Mouse (Mus musculus) myocyte (in vitro differentiated cells): ENCODE measurements at regions not wholly inside any gene's neighbourhood (a gene's known extent, or its start where the extent isn't known, plus 50 kb on each side); places are given as distances from the start of the nearest gene placed in this dataset.

Source experiments
- H3K27me3 ChIP-seq: one replicate; pipeline ENCODE4 v1.6.1; 2011; ENCODE audit not compliant: control insufficient read depth, insufficient read depth, insufficient read length
- H3K36me3 ChIP-seq: one replicate; pipeline ENCODE4 v1.6.1; 2011; ENCODE audit not compliant: control insufficient read depth, insufficient read depth
- H3K4me2 ChIP-seq: one replicate; pipeline ENCODE4 v1.6.1; 2011; ENCODE audit warnings: low read depth, control low read depth
- H3K4me3 ChIP-seq: one replicate; pipeline ENCODE4 v1.5.1; 2011; ENCODE audit warnings: mild to moderate bottlenecking, control low read depth, moderate library complexity
- H3K79me2 ChIP-seq: one replicate; pipeline ENCODE4 v1.6.1; 2011; ENCODE audit not compliant: control insufficient read depth, insufficient read depth
- H3ac ChIP-seq: one replicate; pipeline ENCODE4 v1.6.1; 2011; ENCODE audit not compliant: control insufficient read depth, insufficient read length
- CEBPB ChIP-seq: IDR thresholded peaks from 2 replicates; pipeline ENCODE4 v1.6.1; 2011; ENCODE audit warnings: mild to moderate bottlenecking, moderate library complexity; ENCODE audit not compliant: poor library complexity, insufficient read depth, severe bottlenecking
- E2F4 ChIP-seq: IDR thresholded peaks from one replicate; pipeline ENCODE4 v1.6.1; 2011; ENCODE audit warnings: mild to moderate bottlenecking, control low read depth, moderate library complexity; ENCODE audit not compliant: insufficient read depth
- MAX ChIP-seq: IDR thresholded peaks from one replicate; pipeline ENCODE4 v1.6.1; 2011; ENCODE audit warnings: low read depth, mild to moderate bottlenecking, control low read depth
- MYOD1 ChIP-seq, 3 experiments: IDR thresholded peaks; one replicate each; pipeline ENCODE4 v1.6.1; 2011; ENCODE audit warnings: control low read depth in 2 of 3, low read depth in 2 of 3, mild to moderate bottlenecking in 2 of 3, moderate library complexity in 1 of 3; ENCODE audit not compliant: insufficient read length in 2 of 3, control insufficient read depth in 1 of 3
- MYOG ChIP-seq, 3 experiments: IDR thresholded peaks; one replicate each; pipeline ENCODE4 v1.6.1; 2011; ENCODE audit warnings: control low read depth in 2 of 3, low read depth in 2 of 3, mild to moderate bottlenecking in 2 of 3; ENCODE audit not compliant: insufficient read length in 2 of 3, control insufficient read depth in 1 of 3, insufficient read depth in 1 of 3
- POLR2A ChIP-seq: IDR thresholded peaks from one replicate; pipeline ENCODE4 v1.6.1; 2011; ENCODE audit warnings: low read depth, mild to moderate bottlenecking, control low read depth, moderate library complexity; ENCODE audit not compliant: insufficient read length
- POLR2AphosphoS2 ChIP-seq: IDR thresholded peaks from one replicate; pipeline ENCODE4 v1.6.1; 2011; ENCODE audit warnings: low read depth, control low read depth; ENCODE audit not compliant: insufficient read length
- REST ChIP-seq: IDR thresholded peaks from one replicate; pipeline ENCODE4 v1.6.1; 2011; ENCODE audit warnings: mild to moderate bottlenecking, control low read depth, moderate library complexity; ENCODE audit not compliant: insufficient read depth, insufficient read length
- SRF ChIP-seq: IDR thresholded peaks from one replicate; pipeline ENCODE4 v1.6.1; 2011; ENCODE audit warnings: low read depth; ENCODE audit not compliant: control insufficient read depth, insufficient read length
- TCF12 ChIP-seq: IDR thresholded peaks from one replicate; pipeline ENCODE4 v1.6.1; 2011; ENCODE audit warnings: mild to moderate bottlenecking, control low read depth; ENCODE audit not compliant: poor library complexity, insufficient read depth, severe bottlenecking
- TCF3 ChIP-seq: IDR thresholded peaks from one replicate; pipeline ENCODE4 v1.6.1; 2011; ENCODE audit warnings: low read depth, control low read depth; ENCODE audit not compliant: insufficient read length
- USF1 ChIP-seq: IDR thresholded peaks from one replicate; pipeline ENCODE4 v1.6.1; 2011; ENCODE audit warnings: low read depth, mild to moderate bottlenecking, control low read depth, moderate library complexity

DNA sequence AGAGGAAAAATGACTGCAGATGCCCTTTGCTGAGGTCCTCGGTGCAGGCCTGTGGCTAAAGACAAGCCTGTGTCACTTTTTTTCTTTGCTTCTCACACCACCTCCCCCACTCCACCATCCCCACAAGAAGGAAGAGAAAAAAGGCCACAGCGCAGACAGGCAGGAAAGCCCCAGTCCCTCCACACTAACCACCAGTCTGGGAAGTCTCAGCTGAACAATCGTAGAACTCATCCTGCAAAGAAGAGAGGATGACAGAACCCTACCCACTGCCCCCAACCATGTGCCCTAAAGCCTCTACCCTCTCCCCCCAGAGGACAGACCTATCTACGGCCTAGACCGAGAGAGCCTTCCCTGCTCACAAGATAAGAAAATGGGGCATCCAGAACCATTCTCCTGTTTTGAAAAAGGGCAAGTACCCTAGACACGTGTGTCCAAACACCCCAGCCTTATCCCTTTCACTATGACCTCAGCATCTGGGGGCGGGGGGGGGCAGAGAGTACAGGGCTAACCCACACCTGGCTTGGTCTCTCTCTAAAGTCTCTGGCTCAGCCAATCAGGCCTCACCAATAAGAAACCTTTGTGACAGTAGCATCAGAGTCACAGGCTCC, 214.8 kb downstream of the Ly86 start:
- H3K4me2 ChIP-seq = peak overlapping the region; percentile 45
- H3K79me2 ChIP-seq = no peaks in the 10 kb centered on the region
- TF ChIP-seq SRF (no peak), TCF12 (no peak), TCF3 (no peak), MAX (no peak), MYOD1 (IDR thresholded peaks at IDR 0.05; ENCODE audit: control insufficient read depth in 1 of 3, insufficient read length in 2 of 3, low read depth in 2 of 3) (no peak), USF1 (no peak), CEBPB (no peak), REST (no peak), POLR2AphosphoS2 (no peak), MYOG (IDR thresholded peaks at IDR 0.05; ENCODE audit: control insufficient read depth in 1 of 3, insufficient read depth in 1 of 3, insufficient read length in 2 of 3, low read depth in 2 of 3) (no peak), POLR2A (no peak), E2F4 (no peak)
- H3K27me3 ChIP-seq = no peaks in the 10 kb centered on the region
- no peaks in the 10 kb centered on the region for H3K36me3 ChIP-seq
- no peak overlapping the region for H3K4me3 ChIP-seq
- H3ac ChIP-seq = no peak overlapping the region

DNA sequence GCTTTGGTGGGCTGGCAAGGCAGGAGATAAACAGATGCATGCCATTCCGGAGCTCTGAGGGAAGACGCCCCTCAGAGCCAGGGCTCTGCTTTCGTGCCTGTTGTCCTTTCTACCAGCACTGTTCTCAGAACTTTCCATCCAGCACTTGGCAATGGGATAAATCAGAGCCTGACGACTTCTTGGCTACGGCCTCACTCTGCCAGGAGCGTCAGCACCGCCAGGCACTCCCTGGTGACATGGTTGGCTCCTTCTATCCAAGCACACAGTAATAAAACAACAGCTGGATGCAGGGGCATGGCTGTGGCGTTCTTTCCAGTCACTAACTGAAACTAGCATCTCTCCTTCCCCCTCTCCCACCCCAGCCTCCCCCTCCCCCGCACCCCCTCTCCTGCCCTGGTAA, 215.4 kb downstream of the Ly86 start:
- H3K79me2 ChIP-seq = no peaks in the 10 kb centered on the region
- no peaks in the 10 kb centered on the region for H3K36me3 ChIP-seq
- peak in 2 of 3 experiments; percentile 2 to 37 for TF ChIP-seq MYOD1 (IDR thresholded peaks at IDR 0.05; ENCODE audit: control insufficient read depth in 1 of 3, insufficient read length in 2 of 3, low read depth in 2 of 3)
- TF ChIP-seq TCF3 = no peak
- no peak for TF ChIP-seq CEBPB
- no peak for TF ChIP-seq POLR2AphosphoS2
- peak in 1 of 3 experiments; percentile 55 for TF ChIP-seq MYOG (IDR thresholded peaks at IDR 0.05; ENCODE audit: control insufficient read depth in 1 of 3, insufficient read depth in 1 of 3, insufficient read length in 2 of 3, low read depth in 2 of 3)
- H3K4me3 ChIP-seq = no peak overlapping the region
- H3ac ChIP-seq = no peak overlapping the region
- peak overlapping the region; percentile 45 for H3K4me2 ChIP-seq
- no peaks in the 10 kb centered on the region for H3K27me3 ChIP-seq

DNA sequence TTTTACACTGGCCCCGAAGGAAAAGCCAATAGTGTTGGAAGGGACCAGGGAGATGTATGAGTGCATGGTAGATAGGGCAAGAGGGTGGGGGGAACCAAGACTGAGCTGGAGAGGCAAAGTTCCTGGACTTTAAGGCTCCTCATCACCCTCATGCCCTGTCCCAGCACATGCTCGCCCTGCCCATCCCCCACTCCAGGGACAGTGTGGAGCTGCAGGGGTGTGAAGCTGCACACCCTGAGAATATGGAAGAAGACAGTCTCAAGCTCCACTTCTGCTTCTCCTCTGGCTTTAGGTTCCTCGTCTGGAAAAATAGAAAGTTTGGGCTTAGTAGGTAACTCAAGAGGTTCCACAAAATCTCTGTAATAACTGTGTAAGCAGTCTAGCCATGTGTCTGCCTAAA, 215.8 kb downstream of the Ly86 start:
- Histone ChIP-seq H3ac (no peak overlapping the region), H3K4me2 (peak overlapping the region; percentile 40), H3K36me3 (no peaks in the 10 kb centered on the region), H3K79me2 (no peaks in the 10 kb centered on the region), H3K27me3 (no peaks in the 10 kb centered on the region), H3K4me3 (no peak overlapping the region)
- TF ChIP-seq MAX (no peak), POLR2AphosphoS2 (no peak), TCF12 (no peak), MYOG (IDR thresholded peaks at IDR 0.05; ENCODE audit: control insufficient read depth in 1 of 3, insufficient read depth in 1 of 3, insufficient read length in 2 of 3, low read depth in 2 of 3) (no peak), CEBPB (no peak), POLR2A (no peak), USF1 (no peak), SRF (no peak), E2F4 (no peak), MYOD1 (IDR thresholded peaks at IDR 0.05; ENCODE audit: control insufficient read depth in 1 of 3, insufficient read length in 2 of 3, low read depth in 2 of 3) (no peak), REST (no peak)

DNA sequence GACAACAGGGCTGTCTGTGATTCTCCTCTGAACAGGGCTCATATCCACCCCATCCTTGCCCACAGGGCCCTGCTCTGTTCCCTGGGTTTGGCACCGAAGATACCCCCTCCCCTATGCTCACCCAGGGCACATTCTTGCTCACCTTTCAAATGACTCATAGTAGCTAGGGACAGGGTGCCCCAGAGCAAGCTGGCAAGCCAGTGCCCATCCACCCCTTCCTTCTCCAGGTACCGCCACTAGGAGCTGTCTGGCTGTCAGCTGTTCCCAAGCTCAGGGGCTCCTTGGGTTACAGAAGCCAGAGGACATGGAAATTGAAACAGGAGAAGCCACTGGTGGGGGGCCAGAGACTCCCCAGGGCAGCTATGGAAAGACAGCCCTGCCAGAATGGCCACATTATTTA, 216.4 kb downstream of the Ly86 start:
- Histone ChIP-seq H3K36me3 (no peaks in the 10 kb centered on the region), H3K4me3 (no peak overlapping the region), H3ac (no peak overlapping the region), H3K27me3 (no peaks in the 10 kb centered on the region), H3K4me2 (no peak overlapping the region), H3K79me2 (no peaks in the 10 kb centered on the region)
- TF ChIP-seq MYOD1 (IDR thresholded peaks at IDR 0.05; ENCODE audit: control insufficient read depth in 1 of 3, insufficient read length in 2 of 3, low read depth in 2 of 3) (peak; percentile 11 to 55 (median 44)), USF1 (no peak), POLR2AphosphoS2 (no peak), POLR2A (no peak), SRF (no peak), TCF12 (no peak), MYOG (IDR thresholded peaks at IDR 0.05; ENCODE audit: control insufficient read depth in 1 of 3, insufficient read depth in 1 of 3, insufficient read length in 2 of 3, low read depth in 2 of 3) (peak in 2 of 3 experiments; percentile 19 to 80)

DNA sequence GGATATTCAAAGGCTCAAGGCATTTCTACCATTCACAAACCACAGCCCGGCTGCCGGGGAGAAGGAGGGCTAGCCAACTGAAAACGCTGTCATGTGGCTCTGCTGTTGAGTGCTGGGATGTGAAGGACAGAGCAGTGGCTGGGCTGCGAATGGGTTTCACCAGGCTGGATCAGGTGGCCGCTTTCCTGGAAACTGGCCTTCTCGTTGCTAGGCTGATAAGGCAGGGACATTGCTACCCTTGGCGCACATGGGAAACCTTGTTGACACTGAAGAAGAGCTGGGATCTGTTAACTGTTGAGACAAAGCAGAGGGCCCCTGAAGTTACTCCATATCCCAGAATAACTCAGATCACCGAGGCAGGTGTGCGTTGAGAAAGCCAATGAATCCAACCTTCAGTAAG, 216.1 kb upstream of the Rreb1 start:
- H3K4me2 ChIP-seq = no peak overlapping the region

More for the DNA sequence above, 216.1 kb upstream of the Rreb1 start:
- no peaks in the 10 kb centered on the region for H3K36me3 ChIP-seq
- H3ac ChIP-seq = no peak overlapping the region
- H3K79me2 ChIP-seq = no peaks in the 10 kb centered on the region
- H3K27me3 ChIP-seq = no peaks in the 10 kb centered on the region
- H3K4me3 ChIP-seq = no peak overlapping the region
- TF ChIP-seq E2F4 = no peak
- TF ChIP-seq MAX = no peak
- TF ChIP-seq SRF = no peak
- TF ChIP-seq REST = no peak
- TF ChIP-seq TCF3 = no peak
- no peak for TF ChIP-seq MYOG (IDR thresholded peaks at IDR 0.05; ENCODE audit: control insufficient read depth in 1 of 3, insufficient read depth in 1 of 3, insufficient read length in 2 of 3, low read depth in 2 of 3)
- TF ChIP-seq CEBPB = no peak
- no peak for TF ChIP-seq POLR2A
- TF ChIP-seq POLR2AphosphoS2 = no peak
- no peak for TF ChIP-seq MYOD1 (IDR thresholded peaks at IDR 0.05; ENCODE audit: control insufficient read depth in 1 of 3, insufficient read length in 2 of 3, low read depth in 2 of 3)
- no peak for TF ChIP-seq USF1
- no peak for TF ChIP-seq TCF12
